21 mouse cellular contexts compared by ENCODE assay signal in genomic region chr3:110700122-110700521, GRCm38 (mm10).
DNase-seq lines count a peak whose midpoint lies in the region; ATAC-seq and TF ChIP-seq lines count a peak whose summit lies in the region.
"Had no signal": no experiment of that assay in that cellular context is flagged by ENCODE, and none has a peak within 500 bp of the region (broad histone marks: within the 10 kb centered on the region; RNA-seq: fewer than 3 reads in every experiment).

No protein-coding gene starts in this region.

- no peak overlapping the region for H3K4me3 ChIP-seq in embryonic facial prominence, embryonic 14.5 days (ENCODE audit: low read depth, low read length)
- no peak overlapping the region for H3K4me3 ChIP-seq in embryonic facial prominence, embryonic 10.5 days
- H3K4me3 ChIP-seq in forebrain, postnatal 0 days (ENCODE audit: low read depth, low read length): no peak overlapping the region
- H3K4me3 ChIP-seq in forebrain, embryonic 12.5 days (replicated peaks): no peak overlapping the region
- no peak overlapping the region for H3K4me3 ChIP-seq in hindbrain, embryonic 11.5 days (ENCODE audit: low read depth, low read length)
- no peak overlapping the region for H3K4me3 ChIP-seq in hindbrain, embryonic 14.5 days (replicated peaks; ENCODE audit: low read length)
- H3K4me3 ChIP-seq: embryonic facial prominence, embryonic 12.5 days; heart, adult 2 months; heart, embryonic 15.5 days; hindbrain, embryonic 12.5 days had no signal

- no peak overlapping the region for H3K9ac ChIP-seq in embryonic facial prominence, embryonic 14.5 days (ENCODE audit: low read depth, low read length)
- no peak overlapping the region for H3K9ac ChIP-seq in forebrain, postnatal 0 days
- no peak overlapping the region for H3K9ac ChIP-seq in forebrain, embryonic 12.5 days
- H3K9ac ChIP-seq in hindbrain, embryonic 11.5 days (ENCODE audit: low read depth, low read length): no peak overlapping the region
- no peak overlapping the region for H3K9ac ChIP-seq in hindbrain, embryonic 14.5 days
- H3K9ac ChIP-seq: embryonic facial prominence, embryonic 12.5 days; heart, embryonic 15.5 days; hindbrain, embryonic 12.5 days had no signal

- TF ChIP-seq CTCF in forebrain, postnatal 0 days (IDR thresholded peaks at IDR 0.05; ENCODE audit: low read depth): no peak

- no peak overlapping the region for H3K4me2 ChIP-seq in embryonic facial prominence, embryonic 14.5 days (ENCODE audit: low read depth, low read length)
- no peak overlapping the region for H3K4me2 ChIP-seq in forebrain, postnatal 0 days (ENCODE audit: low read depth)
- H3K4me2 ChIP-seq in forebrain, embryonic 12.5 days: no peak overlapping the region
- H3K4me2 ChIP-seq in hindbrain, embryonic 11.5 days (replicated peaks; ENCODE audit: low read depth, low read length): no peak overlapping the region
- H3K4me2 ChIP-seq in hindbrain, embryonic 14.5 days (replicated peaks): no peak overlapping the region
- H3K4me2 ChIP-seq: embryonic facial prominence, embryonic 12.5 days; heart, embryonic 15.5 days; hindbrain, embryonic 12.5 days had no signal

- WGBS in embryonic facial prominence, embryonic 14.5 days: 85% methylated on average over 4 of the region's 4 CpGs
- 68% methylated on average over 4 of the region's 4 CpGs for WGBS in embryonic facial prominence, embryonic 10.5 days
- WGBS in forebrain, postnatal 0 days: 11% methylated on average over 4 of the region's 4 CpGs
- WGBS in forebrain, embryonic 12.5 days: 9% methylated on average over 4 of the region's 4 CpGs
- 30% methylated on average over 4 of the region's 4 CpGs for WGBS in hindbrain, embryonic 11.5 days
- WGBS in hindbrain, embryonic 14.5 days: 18% methylated on average over 4 of the region's 4 CpGs

- no peaks in the 10 kb centered on the region for H3K4me1 ChIP-seq in embryonic facial prominence, embryonic 14.5 days (ENCODE audit: control insufficient read depth, insufficient read depth, low read length)
- H3K4me1 ChIP-seq in embryonic facial prominence, embryonic 10.5 days: no peaks in the 10 kb centered on the region
- no peaks in the 10 kb centered on the region for H3K4me1 ChIP-seq in forebrain, postnatal 0 days (ENCODE audit: insufficient read depth)
- H3K4me1 ChIP-seq in forebrain, embryonic 12.5 days: 0 out of 2 replicates have a peak, but pooled peaks cover 4% of the 10 kb centered on the region
- H3K4me1 ChIP-seq in hindbrain, embryonic 11.5 days (replicated peaks; ENCODE audit: control insufficient read depth, insufficient read depth, low read length): no peaks in the 10 kb centered on the region
- no peaks in the 10 kb centered on the region for H3K4me1 ChIP-seq in hindbrain, embryonic 14.5 days (replicated peaks; ENCODE audit: control insufficient read depth, insufficient read depth, low read length)
- H3K4me1 ChIP-seq: embryonic facial prominence, embryonic 12.5 days; heart, embryonic 15.5 days; hindbrain, embryonic 12.5 days had no signal

- no peak overlapping the region for H3K27ac ChIP-seq in embryonic facial prominence, embryonic 14.5 days (replicated peaks; ENCODE audit: low read depth, low read length)
- no peak overlapping the region for H3K27ac ChIP-seq in embryonic facial prominence, embryonic 10.5 days (replicated peaks)
- H3K27ac ChIP-seq in forebrain, postnatal 0 days (ENCODE audit: low read depth, low read length): no peak overlapping the region
- no peak overlapping the region for H3K27ac ChIP-seq in forebrain, embryonic 12.5 days
- no peak overlapping the region for H3K27ac ChIP-seq in hindbrain, embryonic 11.5 days (ENCODE audit: low read depth, low read length)
- no peak overlapping the region for H3K27ac ChIP-seq in hindbrain, embryonic 14.5 days
- H3K27ac ChIP-seq: embryonic facial prominence, embryonic 12.5 days; heart, adult 2 months; heart, embryonic 15.5 days; hindbrain, embryonic 12.5 days; hindbrain, postnatal 0 days; kidney, postnatal 0 days had no signal

- peak; percentile 4 for DNase-seq in embryonic facial prominence, embryonic 14.5 days (ENCODE audit: low spot score)
- DNase-seq in embryonic facial prominence, embryonic 10.5 days (ENCODE audit: low spot score): no peak
- peak; percentile 1 for DNase-seq in forebrain, postnatal 0 days
- peak; percentile 3 for DNase-seq in hindbrain, embryonic 11.5 days (ENCODE audit: low spot score)
- DNase-seq in hindbrain, embryonic 14.5 days (ENCODE audit: low spot score): no peak
- peak; percentile 2 for DNase-seq in embryo, embryonic 11 days
- no peak for DNase-seq in adrenal gland, adult 18-20 months (ENCODE audit: low spot score in 2 of 2)
- DNase-seq: adrenal gland, postnatal 14 days; cerebellum, adult 2 months; cerebellum, postnatal 10 days; gastrocnemius, postnatal 14 days; heart, adult 2 months; heart, postnatal 36 days; kidney, adult 11 months; kidney, adult 9 months had no signal

- ATAC-seq in embryonic facial prominence, embryonic 14.5 days (ENCODE audit: low read depth): no peak
- no peak for ATAC-seq in forebrain, postnatal 0 days
- no peak for ATAC-seq in forebrain, embryonic 12.5 days (ENCODE audit: low FRiP score)
- 0 out of 2 replicates have a peak, but pooled peaks have one; percentile 35 for ATAC-seq in hindbrain, embryonic 11.5 days (ENCODE audit: low FRiP score)
- ATAC-seq in hindbrain, embryonic 14.5 days (ENCODE audit: low FRiP score): no peak
- ATAC-seq: hindbrain, postnatal 0 days had no signal

- H3K9me3 ChIP-seq in embryonic facial prominence, embryonic 14.5 days (ENCODE audit: control insufficient read depth, low read length): no peaks in the 10 kb centered on the region
- no peaks in the 10 kb centered on the region for H3K9me3 ChIP-seq in embryonic facial prominence, embryonic 10.5 days
- H3K9me3 ChIP-seq in forebrain, postnatal 0 days (ENCODE audit: low read length): no peaks in the 10 kb centered on the region
- H3K9me3 ChIP-seq in forebrain, embryonic 12.5 days: no peaks in the 10 kb centered on the region
- no peaks in the 10 kb centered on the region for H3K9me3 ChIP-seq in hindbrain, embryonic 11.5 days (ENCODE audit: control insufficient read depth, low read length)
- no peaks in the 10 kb centered on the region for H3K9me3 ChIP-seq in hindbrain, embryonic 14.5 days (ENCODE audit: control insufficient read depth, low read length)
- H3K9me3 ChIP-seq: embryonic facial prominence, embryonic 12.5 days; heart, embryonic 15.5 days; hindbrain, embryonic 12.5 days had no signal

- H3K36me3 ChIP-seq in embryonic facial prominence, embryonic 14.5 days (ENCODE audit: control insufficient read depth, insufficient read depth, low read length): no peaks in the 10 kb centered on the region
- no peaks in the 10 kb centered on the region for H3K36me3 ChIP-seq in embryonic facial prominence, embryonic 10.5 days (replicated peaks)
- no peaks in the 10 kb centered on the region for H3K36me3 ChIP-seq in forebrain, postnatal 0 days (ENCODE audit: insufficient read depth)
- no peaks in the 10 kb centered on the region for H3K36me3 ChIP-seq in forebrain, embryonic 12.5 days (replicated peaks)
- H3K36me3 ChIP-seq in hindbrain, embryonic 11.5 days (ENCODE audit: control insufficient read depth, insufficient read depth, low read length): no peaks in the 10 kb centered on the region
- no peaks in the 10 kb centered on the region for H3K36me3 ChIP-seq in hindbrain, embryonic 14.5 days (replicated peaks; ENCODE audit: control insufficient read depth, insufficient read depth)
- H3K36me3 ChIP-seq: embryonic facial prominence, embryonic 12.5 days; heart, embryonic 15.5 days; hindbrain, embryonic 12.5 days had no signal

- H3K27me3 ChIP-seq in embryonic facial prominence, embryonic 14.5 days (replicated peaks; ENCODE audit: control insufficient read depth, insufficient read depth, low read length): no peaks in the 10 kb centered on the region
- H3K27me3 ChIP-seq in embryonic facial prominence, embryonic 10.5 days (replicated peaks; ENCODE audit: low read depth, poor library complexity, severe bottlenecking): no peaks in the 10 kb centered on the region
- H3K27me3 ChIP-seq in forebrain, postnatal 0 days (ENCODE audit: insufficient read depth, low read length): no peaks in the 10 kb centered on the region
- no peaks in the 10 kb centered on the region for H3K27me3 ChIP-seq in forebrain, embryonic 12.5 days
- H3K27me3 ChIP-seq in hindbrain, embryonic 11.5 days (ENCODE audit: control insufficient read depth, insufficient read depth, low read length): no peaks in the 10 kb centered on the region
- no peaks in the 10 kb centered on the region for H3K27me3 ChIP-seq in hindbrain, embryonic 14.5 days (ENCODE audit: control insufficient read depth, insufficient read depth, low read length)
- H3K27me3 ChIP-seq: embryonic facial prominence, embryonic 12.5 days; heart, embryonic 15.5 days; hindbrain, embryonic 12.5 days had no signal

Comparison
In these comparisons a context has a peak if more than half of its experiments do, and no peak if none do; other contexts are left out.
1. DNase-seq: peak in embryonic facial prominence, embryonic 14.5 days (single experiment), forebrain, postnatal 0 days (single experiment), hindbrain, embryonic 11.5 days (single experiment) and embryo, embryonic 11 days (single experiment); none in embryonic facial prominence, embryonic 10.5 days (single experiment), hindbrain, embryonic 14.5 days (single experiment) and adrenal gland, adult 18-20 months (0 of 2).